Mouse (Mus musculus): Measurements from ENCODE around the gene Ccdc60.

Gene Ccdc60

DNA sequence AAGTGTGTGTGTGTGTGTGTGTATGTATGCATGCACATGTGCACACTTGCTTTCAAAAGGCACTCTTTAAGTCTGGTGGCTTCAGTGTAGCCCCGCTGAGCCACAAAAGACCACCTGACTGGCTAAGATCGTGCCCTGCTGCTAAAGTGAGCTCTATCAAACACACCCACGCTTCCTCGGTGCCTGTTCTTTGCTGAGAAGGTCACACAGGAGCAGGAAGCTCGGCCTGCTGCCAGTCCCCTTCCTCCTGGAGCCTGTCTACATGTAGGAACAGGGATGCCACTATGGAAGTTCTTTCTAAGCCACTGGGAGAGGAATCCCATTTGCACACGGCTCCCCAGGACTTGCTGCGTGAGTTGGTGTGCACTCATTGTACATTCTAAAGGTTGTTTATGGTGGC is 42.1 kb downstream of the Ccdc60 start:
- Histone ChIP-seq H3K27me3 (ENCODE audit: control insufficient read depth, insufficient read depth, low read length, poor library complexity, severe bottlenecking) (no peaks in the 10 kb centered on the region), H3K36me3 (ENCODE audit: control insufficient read depth, insufficient read depth, low read length, poor library complexity, severe bottlenecking) (no peaks in the 10 kb centered on the region)
- no peak for DNase-seq (ENCODE audit: low read depth, low spot score)

DNA sequence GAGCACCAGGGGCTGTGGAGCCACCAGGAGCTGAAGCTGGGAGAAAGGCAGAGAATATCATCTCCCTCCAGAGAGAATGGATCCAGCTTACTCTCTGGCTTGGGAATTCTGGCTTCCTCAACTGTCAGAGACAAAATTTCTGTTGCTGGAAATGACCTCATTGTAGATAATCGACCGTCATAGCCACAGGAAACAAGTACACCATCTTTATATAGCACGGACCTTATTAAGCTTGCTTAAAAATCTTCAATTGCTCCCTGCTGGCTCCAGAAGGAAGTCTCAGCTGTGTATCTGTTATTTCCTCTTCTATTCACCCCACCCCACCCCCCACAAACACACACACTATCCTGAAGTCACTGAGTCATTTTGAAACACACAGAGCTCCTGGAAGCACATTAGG is 44.3 kb downstream of the Ccdc60 start:
- no peaks in the 10 kb centered on the region for H3K36me3 ChIP-seq (ENCODE audit: control insufficient read depth, insufficient read depth, low read length, poor library complexity, severe bottlenecking)
- H3K27me3 ChIP-seq (ENCODE audit: control insufficient read depth, insufficient read depth, low read length, poor library complexity, severe bottlenecking): no peaks in the 10 kb centered on the region
- no peak for DNase-seq (ENCODE audit: low read depth, low spot score)

DNA sequence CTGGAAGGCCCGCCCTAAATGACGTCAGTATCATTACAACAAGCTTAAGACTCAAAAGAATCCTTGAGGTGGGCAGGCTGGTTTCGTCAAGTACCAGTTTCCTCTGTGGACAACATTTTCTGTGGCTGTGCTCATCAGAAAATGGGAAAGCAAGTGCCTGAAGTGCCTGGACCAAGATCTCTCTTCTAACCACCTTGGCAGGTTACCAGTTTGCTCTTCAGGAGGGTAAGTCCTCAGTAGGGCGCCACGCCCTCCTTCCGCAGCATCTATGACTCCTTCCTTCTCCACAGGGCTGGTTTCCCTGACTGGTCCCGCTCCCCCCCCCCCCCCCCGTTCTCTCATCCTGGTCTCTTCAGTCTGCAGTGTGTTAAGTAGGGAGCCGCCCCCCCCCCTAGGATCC is 45.2 kb downstream of the Ccdc60 start:
- Histone ChIP-seq H3K36me3 (ENCODE audit: control insufficient read depth, insufficient read depth, low read length, poor library complexity, severe bottlenecking) (no peaks in the 10 kb centered on the region), H3K27me3 (ENCODE audit: control insufficient read depth, insufficient read depth, low read length, poor library complexity, severe bottlenecking) (no peaks in the 10 kb centered on the region)
- no peak for DNase-seq (ENCODE audit: low read depth, low spot score)

DNA sequence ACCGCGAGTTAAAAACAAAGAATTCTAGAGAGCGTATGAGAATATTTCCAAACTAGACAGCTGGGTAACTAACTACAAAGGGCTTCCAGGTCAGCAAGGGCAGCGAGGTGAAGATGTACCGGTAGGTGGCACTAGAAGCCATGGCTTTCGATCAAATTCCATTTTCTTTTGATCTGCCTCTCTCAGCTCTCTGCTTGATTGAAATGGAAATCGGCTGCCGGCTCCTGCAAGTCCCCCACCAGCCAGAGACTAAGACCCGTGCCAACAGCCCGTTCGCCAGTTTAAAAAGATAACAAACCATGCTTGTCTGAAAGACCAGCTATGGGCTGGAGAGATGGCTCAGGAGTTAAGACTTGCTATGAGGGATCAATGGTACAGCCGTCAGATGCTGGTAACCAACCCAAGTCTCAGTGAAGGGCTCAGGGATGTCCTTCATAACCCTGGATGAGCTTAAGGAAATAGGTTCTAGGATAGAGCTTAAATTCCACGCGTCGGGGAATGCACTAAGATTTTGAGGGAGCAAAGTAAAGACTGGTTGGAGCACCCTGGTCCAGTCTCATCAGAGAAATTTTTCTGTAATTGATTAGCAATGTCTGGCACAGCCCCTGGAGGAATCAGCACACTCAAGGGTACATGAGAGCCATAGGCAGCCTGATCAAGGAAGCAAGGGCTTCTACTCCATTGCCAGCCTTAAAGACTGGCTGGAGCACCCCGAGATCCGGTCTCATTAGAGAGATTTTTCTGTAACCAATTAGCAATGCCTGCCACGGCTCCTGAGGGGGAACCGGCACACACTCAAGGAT is 56.7 kb downstream of the Ccdc60 start:
- H3K27me3 ChIP-seq (ENCODE audit: control insufficient read depth, insufficient read depth, low read length, poor library complexity, severe bottlenecking): no peaks in the 10 kb centered on the region
- no peaks in the 10 kb centered on the region for H3K36me3 ChIP-seq (ENCODE audit: control insufficient read depth, insufficient read depth, low read length, poor library complexity, severe bottlenecking)
- DNase-seq (ENCODE audit: low read depth, low spot score): no peak

DNA sequence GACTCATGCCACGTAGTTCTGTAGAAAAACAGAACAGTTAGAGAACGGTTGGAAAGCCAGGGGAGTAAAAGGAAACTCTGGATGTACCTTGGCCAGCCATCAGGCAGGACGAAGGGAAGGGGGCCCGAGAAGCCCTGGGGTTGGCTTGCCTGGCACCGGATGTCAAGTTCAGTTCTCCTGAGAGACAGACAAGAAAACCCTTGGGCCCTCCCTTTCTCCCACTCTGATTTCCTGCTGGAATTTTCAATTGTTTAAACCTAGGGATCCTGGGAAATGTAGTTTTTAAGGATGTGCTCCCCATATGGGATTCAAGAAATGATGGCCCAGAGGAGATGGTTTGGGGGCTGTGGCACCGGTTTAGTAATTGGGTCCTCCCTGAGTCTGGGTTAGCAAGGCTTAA is 60.4 kb downstream of the Ccdc60 start:
- Histone ChIP-seq H3K27me3 (ENCODE audit: control insufficient read depth, insufficient read depth, low read length, poor library complexity, severe bottlenecking) (no peaks in the 10 kb centered on the region), H3K36me3 (ENCODE audit: control insufficient read depth, insufficient read depth, low read length, poor library complexity, severe bottlenecking) (no peaks in the 10 kb centered on the region)
- no peak for DNase-seq (ENCODE audit: low read depth, low spot score)

DNA sequence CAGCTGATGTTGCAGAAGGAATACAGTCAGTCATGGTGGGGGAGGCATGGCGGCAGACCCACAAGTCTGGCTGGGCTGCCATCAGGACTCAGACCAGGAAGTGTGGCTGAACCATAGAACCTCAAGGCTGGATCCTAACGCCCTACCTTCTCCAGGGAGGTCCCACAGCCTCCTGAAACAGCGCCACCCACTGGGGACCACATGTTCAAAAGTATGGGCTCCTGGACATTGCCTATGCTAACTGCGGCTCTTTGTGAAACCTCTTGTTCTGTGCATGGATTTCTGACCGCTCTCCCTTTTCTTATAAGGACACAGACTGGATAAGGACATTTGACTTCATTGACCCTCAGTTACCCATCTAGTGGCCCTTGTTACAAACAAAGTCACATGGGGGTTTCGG is 64.8 kb downstream of the Ccdc60 start:
- Histone ChIP-seq H3K36me3 (ENCODE audit: control insufficient read depth, insufficient read depth, low read length, poor library complexity, severe bottlenecking) (no peaks in the 10 kb centered on the region), H3K27me3 (ENCODE audit: control insufficient read depth, insufficient read depth, low read length, poor library complexity, severe bottlenecking) (no peaks in the 10 kb centered on the region)
- DNase-seq (ENCODE audit: low read depth, low spot score): no peak

DNA sequence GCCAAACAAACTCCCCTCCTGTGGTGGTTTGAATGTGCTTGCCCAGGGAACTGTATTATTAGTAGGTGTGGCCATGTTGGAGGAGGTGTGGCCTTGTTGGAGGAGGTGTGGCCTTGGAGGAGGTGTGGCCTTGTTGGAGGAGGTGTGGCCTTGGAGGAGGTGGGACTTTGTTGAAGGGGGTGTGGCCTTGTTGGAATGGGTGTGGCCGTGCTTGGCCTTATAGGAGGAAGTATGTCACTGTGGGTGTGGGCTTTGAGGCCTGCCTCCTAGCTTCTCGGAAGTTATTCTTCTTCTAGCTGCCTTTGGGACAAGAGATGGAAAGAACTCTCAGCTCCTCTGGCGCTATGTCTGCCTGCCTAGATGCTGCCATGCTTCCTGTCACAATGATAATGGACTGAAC is 66.9 kb downstream of the Ccdc60 start:
- no peaks in the 10 kb centered on the region for H3K27me3 ChIP-seq (ENCODE audit: control insufficient read depth, insufficient read depth, low read length, poor library complexity, severe bottlenecking)
- DNase-seq (ENCODE audit: low read depth, low spot score): no peak
- no peaks in the 10 kb centered on the region for H3K36me3 ChIP-seq (ENCODE audit: control insufficient read depth, insufficient read depth, low read length, poor library complexity, severe bottlenecking)

DNA sequence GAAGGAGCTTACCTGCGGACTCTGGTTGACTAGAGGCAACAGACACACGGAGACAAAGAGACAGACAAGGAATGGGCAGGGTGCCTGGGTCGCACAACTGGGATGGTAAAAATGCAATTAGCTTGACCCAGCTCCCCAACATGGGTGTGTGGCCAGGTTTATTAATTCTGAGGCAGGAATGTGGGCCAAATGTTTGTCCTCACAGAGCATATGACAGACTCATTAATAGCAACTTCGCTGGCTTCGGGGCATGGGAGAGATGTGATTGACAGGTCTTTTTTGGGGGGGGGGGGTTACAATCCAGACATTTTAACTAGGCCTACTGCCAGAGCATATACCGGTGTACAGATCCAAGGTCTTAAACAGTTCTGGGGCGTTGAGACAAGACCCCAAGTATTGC is 69.5 kb downstream of the Ccdc60 start:
- Histone ChIP-seq H3K36me3 (ENCODE audit: control insufficient read depth, insufficient read depth, low read length, poor library complexity, severe bottlenecking) (no peaks in the 10 kb centered on the region), H3K27me3 (ENCODE audit: control insufficient read depth, insufficient read depth, low read length, poor library complexity, severe bottlenecking) (no peaks in the 10 kb centered on the region)
- DNase-seq (ENCODE audit: low read depth, low spot score): no peak

DNA sequence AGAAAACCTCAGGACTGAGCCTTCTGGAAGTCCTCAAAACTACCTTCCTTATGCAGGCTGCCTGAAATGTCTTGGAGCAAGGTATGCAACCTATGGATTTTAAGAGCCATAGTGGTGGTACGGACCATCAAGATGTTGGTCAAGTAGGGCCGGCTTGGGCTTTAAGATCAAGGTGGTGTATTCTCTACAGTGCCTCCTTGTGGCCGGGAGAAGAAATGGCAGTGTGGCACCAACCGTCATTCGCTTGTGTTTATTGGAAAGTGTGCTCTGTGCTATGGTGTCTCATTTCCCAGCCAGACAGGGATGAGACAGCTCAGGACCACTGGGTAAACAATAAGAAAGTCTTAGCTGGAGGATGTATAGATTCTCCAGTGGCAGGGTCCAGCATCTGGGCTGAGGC is 76.1 kb downstream of the Ccdc60 start:
- Histone ChIP-seq H3K36me3 (ENCODE audit: control insufficient read depth, insufficient read depth, low read length, poor library complexity, severe bottlenecking) (no peaks in the 10 kb centered on the region), H3K27me3 (ENCODE audit: control insufficient read depth, insufficient read depth, low read length, poor library complexity, severe bottlenecking) (no peaks in the 10 kb centered on the region)
- DNase-seq (ENCODE audit: low read depth, low spot score): no peak

DNA sequence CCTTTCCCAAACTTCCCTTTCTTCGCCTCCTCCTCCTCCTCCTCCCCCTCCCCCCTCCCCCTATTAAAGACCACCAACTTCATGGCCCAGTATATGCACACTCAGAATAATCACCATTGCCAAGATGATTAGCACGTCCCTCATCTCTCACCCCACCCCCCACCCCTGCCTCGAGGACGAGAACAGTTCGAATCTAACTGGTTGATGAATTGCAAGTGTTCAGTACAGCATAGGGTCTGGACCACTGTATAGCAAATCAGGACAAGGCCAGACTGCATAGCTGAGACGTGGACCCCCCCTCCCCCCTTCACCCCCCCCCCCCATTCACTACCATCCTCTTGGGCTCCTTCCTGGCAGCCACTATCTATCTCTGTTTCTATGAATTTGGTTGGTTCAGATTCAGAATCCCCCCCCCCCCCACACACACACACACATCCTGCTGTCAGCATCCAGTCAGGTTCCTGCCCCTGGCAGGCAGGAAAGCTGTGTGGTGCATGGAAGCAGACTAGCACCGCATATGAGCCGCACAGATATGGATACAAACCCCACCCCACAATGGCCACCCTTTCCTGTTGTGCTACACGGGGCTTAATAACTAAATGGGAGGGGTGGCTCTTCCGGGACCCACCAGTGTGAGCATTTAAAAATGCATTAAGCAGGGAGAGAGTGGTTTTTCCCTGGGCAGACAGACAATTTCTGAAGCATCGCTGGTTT is 79.2 kb downstream of the Ccdc60 start:
- no peaks in the 10 kb centered on the region for H3K27me3 ChIP-seq (ENCODE audit: control insufficient read depth, insufficient read depth, low read length, poor library complexity, severe bottlenecking)
- DNase-seq (ENCODE audit: low read depth, low spot score): no peak
- H3K36me3 ChIP-seq (ENCODE audit: control insufficient read depth, insufficient read depth, low read length, poor library complexity, severe bottlenecking): no peaks in the 10 kb centered on the region

DNA sequence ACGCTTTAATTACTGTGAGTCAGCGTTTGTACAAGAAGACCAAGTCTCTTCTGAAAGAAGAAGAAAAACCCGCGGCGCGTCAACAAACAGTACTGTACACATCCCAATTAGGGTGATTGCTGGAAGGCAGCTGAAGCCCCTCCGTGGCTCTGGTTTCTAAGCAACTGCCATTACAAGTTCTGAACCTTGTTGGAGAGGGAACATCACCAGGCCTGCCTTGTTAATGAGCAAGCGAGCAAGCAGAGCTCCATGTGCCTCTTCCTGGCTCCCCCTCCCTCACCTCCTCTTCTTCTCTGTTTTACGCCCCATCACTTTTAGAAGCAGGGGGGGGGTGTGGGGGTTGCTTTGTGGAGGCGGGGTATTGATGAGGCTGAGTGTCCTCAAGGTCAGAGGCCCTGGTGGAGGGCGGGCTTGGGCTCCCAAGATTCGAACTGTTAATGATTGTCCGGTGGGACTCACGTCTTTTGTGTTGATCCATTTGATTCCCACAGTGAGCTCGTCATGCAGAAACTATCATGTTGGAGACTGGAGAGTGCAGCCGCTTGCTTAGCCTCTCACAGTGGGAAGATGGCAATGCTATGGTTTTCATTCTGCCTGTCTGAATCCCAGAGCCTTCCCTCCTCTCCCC is 79.9 kb downstream of the Ccdc60 start:
- Histone ChIP-seq H3K36me3 (ENCODE audit: control insufficient read depth, insufficient read depth, low read length, poor library complexity, severe bottlenecking) (no peaks in the 10 kb centered on the region), H3K27me3 (ENCODE audit: control insufficient read depth, insufficient read depth, low read length, poor library complexity, severe bottlenecking) (no peaks in the 10 kb centered on the region)
- no peak for DNase-seq (ENCODE audit: low read depth, low spot score)

DNA sequence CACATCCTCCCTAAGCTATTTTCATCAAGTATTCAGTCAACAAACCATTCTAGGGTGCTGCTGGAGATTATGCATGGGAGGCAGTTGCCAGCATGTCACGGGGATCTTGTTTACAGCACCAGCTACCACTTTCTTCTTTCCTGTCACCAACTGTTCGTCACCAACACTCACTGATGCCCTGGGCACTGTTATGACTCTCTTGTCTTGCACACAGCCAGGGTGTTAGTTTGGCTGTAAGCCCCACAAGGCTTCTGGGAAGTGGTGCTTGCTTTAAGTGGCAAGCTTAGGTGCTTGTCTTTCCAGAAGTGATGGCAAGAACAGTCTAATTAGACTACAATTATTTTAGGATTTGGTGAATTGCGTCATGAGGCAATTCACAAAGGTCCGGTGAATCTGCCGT is 86.1 kb downstream of the Ccdc60 start:
- no peak for DNase-seq (ENCODE audit: low read depth, low spot score)
- no peaks in the 10 kb centered on the region for H3K27me3 ChIP-seq (ENCODE audit: control insufficient read depth, insufficient read depth, low read length, poor library complexity, severe bottlenecking)

DNA sequence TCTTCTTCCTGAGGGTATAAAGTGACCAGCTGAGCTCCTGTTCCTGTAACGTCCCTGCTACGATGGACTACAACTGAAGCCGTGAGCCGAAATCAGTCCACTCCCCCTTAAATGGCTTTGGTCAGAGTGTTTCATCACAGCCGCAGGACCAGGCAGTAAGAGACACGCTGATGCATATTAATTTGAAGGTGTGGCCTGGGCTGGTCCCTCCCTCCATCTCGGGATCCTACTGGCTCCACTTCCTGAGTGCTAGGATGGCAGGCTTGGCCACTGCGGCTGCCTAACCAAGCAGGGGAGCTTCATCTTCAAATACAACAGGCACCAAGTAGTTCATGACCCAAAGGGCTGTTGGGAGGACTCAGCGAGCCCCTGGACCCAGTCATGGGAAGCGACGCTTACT is 94.3 kb downstream of the Ccdc60 start:
- DNase-seq (ENCODE audit: low read depth, low spot score): no peak
- Histone ChIP-seq H3K36me3 (ENCODE audit: control insufficient read depth, insufficient read depth, low read length, poor library complexity, severe bottlenecking) (no peaks in the 10 kb centered on the region), H3K27me3 (ENCODE audit: control insufficient read depth, insufficient read depth, low read length, poor library complexity, severe bottlenecking) (no peaks in the 10 kb centered on the region)

More for the DNA sequence above, 86.1 kb downstream of the Ccdc60 start:
- no peaks in the 10 kb centered on the region for H3K36me3 ChIP-seq (ENCODE audit: control insufficient read depth, insufficient read depth, low read length, poor library complexity, severe bottlenecking)

DNA sequence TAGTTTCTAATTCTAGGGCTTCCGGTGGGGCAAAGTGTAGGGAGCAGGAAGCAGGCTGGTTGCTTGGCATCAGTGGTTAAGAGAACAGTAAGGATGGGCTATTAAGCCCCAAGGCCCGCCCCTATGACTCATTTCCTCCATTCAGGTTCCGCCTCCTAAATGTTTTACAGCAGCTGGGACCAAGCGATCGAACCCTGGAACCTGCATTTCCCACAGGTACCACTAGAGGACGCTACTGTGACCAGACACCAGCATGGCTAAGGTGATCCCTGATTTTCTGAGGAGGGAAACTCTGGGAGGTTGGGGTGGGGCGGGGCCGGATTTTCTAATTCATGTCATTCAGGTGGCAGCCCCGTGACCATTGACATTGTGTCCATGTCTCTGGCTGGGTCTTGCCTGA is 96.1 kb downstream of the Ccdc60 start:
- Histone ChIP-seq H3K36me3 (ENCODE audit: control insufficient read depth, insufficient read depth, low read length, poor library complexity, severe bottlenecking) (no peaks in the 10 kb centered on the region), H3K27me3 (ENCODE audit: control insufficient read depth, insufficient read depth, low read length, poor library complexity, severe bottlenecking) (no peaks in the 10 kb centered on the region)
- DNase-seq (ENCODE audit: low read depth, low spot score): no peak

DNA sequence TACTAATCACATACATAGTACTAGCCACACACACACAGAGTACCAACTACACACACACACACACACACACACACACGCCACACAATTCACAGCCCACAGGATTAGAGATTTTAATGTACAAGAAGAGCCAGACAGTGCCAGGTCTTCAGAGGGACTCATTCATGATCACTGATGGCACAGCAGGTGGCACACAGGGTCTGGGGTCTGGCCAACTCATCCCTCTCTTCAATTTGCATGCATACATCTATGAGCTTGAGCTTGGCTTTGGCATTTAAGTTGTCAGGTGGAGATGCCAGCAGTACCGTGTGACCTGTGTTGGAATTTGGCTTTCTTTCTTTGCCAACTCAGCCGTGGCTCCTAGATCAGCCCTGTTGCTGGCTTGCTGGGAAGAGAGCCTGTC is 97.2 kb downstream of the Ccdc60 start:
- DNase-seq (ENCODE audit: low read depth, low spot score): no peak
- Histone ChIP-seq H3K36me3 (ENCODE audit: control insufficient read depth, insufficient read depth, low read length, poor library complexity, severe bottlenecking) (no peaks in the 10 kb centered on the region), H3K27me3 (ENCODE audit: control insufficient read depth, insufficient read depth, low read length, poor library complexity, severe bottlenecking) (no peaks in the 10 kb centered on the region)
